Mouse (Mus musculus) C2C12 (cell line): ENCODE data around the gene Gm12216.
"Not testable (repeated sequence)": the region's sequence is repeated elsewhere in the genome, so short reads cannot be mapped to it uniquely, and the experiment has no call there.

Experiments used
- CTCF ChIP-seq: IDR thresholded peaks from one replicate; pipeline ENCODE4 v1.5.1; 2011; ENCODE audit not compliant: control insufficient read depth, insufficient read depth, insufficient read length
- FOSL1 ChIP-seq: IDR thresholded peaks from one replicate; pipeline ENCODE4 v1.8.0; 2011; ENCODE audit warnings: mild to moderate bottlenecking, low read length; ENCODE audit not compliant: poor library complexity, insufficient read depth, severe bottlenecking

- not testable (repeated sequence) for TF ChIP-seq FOSL1, CTCF
These were observed 15.1 kb upstream of the Gm12216 start for GRCm38 (mm10) chr11:53873909-53874704.
